Mouse (Mus musculus) CD4-positive, CD25-positive, alpha-beta regulatory T cell, adult 4 months (primary cell): ENCODE results near the gene Pold1. TPM values are rescaled to one million over a fixed set of nuclear protein-coding genes. Genes with fewer than 3 reads are reported as not detected.

Experiments
- ATAC-seq: one replicate; pipeline ENCODE4 v1.8.0; 2017
- polyA plus RNA-seq, 2 experiments: library from polyadenylated mRNA; unstranded; fragments of 100-300 nt; shearing (Covaris generic); gene quantifications; one replicate each; pipeline ENCODE4 v1.2.1; 2017

The Pold1 gene
- polyA plus RNA-seq, 2 experiments from 2014 or later = 18.4 to 45.5 TPM

DNA sequence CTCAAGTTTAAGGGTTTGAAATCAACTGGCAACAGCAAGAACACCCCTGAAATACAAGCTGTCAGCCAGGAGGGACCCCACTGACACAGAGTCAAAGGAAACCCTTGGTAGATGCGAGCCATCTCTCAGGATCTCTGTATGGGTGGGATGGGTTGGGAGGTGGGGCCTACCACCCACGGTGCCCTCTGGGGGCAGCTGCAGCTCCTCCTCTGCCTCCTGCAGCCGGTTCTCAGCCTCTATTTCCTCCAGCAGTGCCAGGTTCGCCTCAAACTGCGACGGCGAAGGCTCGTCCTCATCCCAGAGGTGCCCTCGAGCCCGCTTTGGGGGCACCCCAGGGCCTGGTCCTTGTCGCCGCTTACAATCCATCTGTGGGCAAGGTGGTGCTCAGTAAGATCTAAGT lies 5.6 kb downstream of the Pold1 start:
- ATAC-seq = no peak

GRCm38 (mm10) chr7:44542555-44542954 lies 6.1 kb downstream of the Pold1 start:
- ATAC-seq = no peak

DNA sequence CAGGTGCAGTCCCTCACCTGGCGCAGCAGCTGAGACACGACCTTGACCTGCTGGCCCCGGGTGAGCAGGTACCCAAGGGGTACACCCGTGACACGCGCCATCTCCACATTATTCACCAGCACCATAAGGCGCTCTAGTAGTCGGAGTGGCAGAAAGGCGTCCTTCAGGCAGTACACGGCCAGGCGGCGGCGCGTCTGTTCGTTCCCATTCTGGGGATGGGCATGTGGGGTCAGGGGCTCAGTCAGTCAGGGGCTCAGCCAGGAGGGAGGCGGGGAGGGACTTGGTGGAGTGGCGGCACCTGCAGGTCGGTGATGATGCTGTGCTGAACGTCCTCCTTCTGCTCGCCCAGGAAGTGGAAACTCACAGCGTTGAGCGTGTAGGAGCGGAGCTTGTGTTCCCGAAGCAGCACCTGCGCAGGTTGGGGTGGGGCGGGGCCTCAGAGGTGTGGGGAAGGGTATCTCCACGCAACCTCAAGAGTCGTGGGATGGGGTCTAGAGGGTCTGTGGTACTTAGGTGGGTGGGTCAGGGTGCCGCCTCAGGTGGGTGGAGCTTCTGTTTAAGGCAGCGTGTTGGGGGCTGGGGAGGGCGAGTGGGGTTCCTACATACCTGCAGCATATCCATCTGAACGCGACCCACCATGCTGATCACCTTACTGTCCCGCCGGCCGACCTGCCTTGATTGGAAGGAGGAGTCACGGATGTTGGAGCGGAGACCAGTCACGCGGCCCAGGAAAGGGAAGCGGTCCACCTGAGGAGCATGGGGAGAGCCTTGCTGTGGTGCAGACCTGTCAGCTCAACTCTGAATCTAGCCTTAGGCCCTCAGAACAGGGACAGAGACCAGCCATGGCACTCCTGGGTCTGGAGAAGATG lies 9.7 kb downstream of the Pold1 start:
- no peak for ATAC-seq

DNA sequence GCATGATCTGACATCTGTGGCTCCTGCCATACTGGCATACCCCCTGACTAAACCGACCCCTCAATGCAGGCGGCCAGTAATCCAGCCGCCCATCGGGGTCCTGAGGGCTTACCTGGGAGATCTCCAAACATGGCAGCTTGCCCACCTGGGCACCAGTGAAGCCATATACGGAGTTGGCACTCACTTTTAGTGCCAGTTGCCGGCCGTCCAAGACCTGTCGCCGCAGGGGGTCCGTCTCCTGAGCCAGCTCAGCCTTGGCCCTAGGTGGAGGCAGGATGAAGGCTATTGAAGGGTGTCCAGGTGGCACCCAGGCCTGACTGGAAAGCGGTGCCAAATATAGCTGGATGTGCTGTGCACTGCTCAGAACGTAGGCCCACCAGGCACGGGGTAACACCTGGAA lies 11.2 kb downstream of the Pold1 start:
- no peak for ATAC-seq

GRCm38 (mm10) chr7:44537009-44537408 lies 11.6 kb downstream of the Pold1 start:
- no peak for ATAC-seq

DNA sequence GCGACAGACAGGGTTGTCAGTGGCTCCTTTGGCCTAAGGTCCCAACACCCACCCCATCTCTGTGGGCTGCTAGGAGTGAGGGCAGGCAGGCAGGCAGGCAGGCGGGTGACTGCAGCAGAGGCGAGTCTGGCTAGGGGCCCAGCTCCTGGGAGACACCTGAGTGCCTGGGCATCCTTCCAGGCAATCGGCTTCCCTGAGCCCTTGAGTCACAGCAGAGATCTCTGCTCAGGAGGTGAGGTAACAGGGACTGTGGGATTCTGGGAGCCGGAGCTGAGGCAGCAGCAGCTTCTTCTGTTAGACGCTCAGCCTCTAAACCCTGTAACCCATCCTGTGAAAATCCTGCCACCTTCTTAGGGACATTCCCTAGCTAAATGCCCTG lies 12.1 kb downstream of the Pold1 start:
- ATAC-seq = no peak

DNA sequence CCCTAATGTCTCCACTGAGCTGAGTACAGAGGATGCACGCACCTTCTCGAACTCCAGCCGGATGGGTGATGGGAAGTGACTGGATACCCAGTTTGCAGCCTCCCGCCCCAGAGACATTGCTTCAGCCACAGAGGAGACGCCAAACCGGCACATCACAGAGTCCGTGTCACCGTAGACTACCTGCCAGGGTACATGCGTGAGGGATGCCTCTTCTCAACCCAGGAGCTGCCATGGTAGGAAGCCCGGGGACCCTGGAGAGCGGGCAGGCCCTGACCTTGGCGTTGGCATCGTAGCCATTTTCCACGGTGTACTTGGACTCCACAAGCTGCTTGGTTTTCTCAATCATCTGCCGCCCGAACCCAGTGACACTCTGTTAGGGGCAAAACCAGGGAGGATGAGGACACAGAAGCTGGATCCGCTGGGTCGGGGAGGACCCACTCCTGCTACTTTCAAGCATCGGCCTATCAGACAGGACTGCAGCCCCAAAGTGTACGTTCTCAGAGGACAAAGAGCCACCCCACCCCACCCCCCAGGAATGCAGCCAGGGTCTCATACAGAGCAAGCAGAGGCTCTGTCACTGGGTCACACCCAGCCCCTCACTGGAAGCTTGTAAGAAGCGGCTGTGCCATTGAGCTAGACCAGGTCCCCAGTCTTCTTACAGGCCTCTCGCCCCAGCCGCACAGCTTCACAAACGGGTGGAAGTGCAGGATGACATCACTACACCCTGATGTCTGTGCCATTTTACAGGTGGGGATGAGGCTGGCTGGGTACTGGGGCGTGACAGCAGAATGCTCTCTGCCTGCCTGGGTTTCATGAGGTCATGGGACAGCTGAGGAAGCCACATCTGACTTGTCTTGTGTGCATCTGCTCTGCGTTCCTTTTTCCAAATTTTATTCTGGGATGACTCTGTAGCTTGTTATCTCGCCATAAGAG lies 12.7 kb downstream of the Pold1 start:
- no peak for ATAC-seq

DNA sequence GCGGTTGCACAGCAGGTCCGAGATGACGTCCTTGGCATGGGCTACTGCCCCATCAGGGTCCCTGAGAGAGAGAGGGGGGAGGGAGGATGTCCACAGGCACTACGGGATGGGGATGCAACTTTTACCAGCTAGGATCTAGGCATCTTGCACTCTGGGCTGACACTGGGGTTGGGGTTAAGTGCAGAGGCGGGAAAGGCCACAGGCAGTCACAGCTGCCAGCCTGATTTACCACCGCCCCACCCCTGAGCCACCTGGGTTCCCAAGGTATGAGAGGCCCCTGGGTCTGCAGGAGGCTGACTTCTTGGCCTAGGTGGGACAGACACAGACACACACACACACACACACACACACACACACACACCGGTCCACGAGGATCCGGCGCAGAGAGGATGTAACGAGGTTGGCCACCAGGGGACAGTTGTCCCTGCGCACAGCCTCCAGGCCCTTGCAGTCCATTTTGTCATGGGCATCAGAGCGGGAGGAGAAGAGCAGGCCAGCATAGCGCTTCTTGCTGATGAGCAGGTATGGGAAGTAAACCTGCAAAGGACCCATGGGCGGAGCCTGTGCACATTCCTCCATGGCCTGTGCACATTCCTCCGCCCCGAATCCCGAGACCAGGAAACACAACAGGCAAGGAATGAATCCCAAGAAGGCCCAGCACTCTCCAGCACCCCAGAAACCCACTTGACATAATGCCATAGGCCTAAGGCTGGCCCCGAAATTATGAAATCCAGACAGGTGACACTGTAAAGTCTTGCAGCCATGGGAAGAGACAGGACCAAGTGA lies 13.8 kb downstream of the Pold1 start:
- ATAC-seq = no peak

DNA sequence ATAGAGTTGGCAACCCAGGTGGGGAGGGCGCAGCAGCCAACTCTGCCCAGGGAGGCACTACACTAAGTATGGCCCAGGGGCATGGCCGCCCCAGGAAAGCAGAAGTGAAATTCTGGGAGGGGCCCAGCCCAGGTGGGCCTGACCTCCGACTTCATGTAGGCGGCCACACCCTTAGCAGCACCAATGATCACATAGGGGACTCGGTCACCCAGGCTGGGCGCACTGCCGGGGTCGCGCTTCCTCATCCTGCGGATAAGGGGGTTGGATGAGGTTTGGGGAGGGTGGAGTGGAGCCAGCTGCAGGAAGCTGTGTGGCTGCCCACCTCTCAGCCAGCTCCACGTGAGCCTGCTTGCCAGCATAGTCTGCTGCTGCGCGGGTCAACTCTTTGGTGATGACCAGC lies 14.4 kb downstream of the Pold1 start:
- ATAC-seq = no peak

DNA sequence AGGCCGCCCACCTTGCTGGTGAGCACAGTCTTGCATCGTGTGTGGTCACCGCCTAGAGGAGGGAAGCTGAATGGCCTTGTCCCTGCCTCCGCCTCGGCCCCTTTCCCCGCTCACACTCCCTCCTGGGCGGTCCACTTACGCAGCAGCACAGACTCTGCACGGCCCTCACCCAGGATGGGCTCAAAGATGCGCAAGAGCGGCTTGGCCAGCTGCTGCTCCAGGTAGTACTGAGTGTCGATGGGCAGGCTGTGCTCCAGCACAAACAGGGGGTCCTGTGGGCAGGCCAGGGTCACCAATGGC lies 15.0 kb downstream of the Pold1 start:
- no peak for ATAC-seq

GRCm38 (mm10) chr7:44532918-44533745 lies 15.5 kb downstream of the Pold1 start:
- ATAC-seq = no peak

DNA sequence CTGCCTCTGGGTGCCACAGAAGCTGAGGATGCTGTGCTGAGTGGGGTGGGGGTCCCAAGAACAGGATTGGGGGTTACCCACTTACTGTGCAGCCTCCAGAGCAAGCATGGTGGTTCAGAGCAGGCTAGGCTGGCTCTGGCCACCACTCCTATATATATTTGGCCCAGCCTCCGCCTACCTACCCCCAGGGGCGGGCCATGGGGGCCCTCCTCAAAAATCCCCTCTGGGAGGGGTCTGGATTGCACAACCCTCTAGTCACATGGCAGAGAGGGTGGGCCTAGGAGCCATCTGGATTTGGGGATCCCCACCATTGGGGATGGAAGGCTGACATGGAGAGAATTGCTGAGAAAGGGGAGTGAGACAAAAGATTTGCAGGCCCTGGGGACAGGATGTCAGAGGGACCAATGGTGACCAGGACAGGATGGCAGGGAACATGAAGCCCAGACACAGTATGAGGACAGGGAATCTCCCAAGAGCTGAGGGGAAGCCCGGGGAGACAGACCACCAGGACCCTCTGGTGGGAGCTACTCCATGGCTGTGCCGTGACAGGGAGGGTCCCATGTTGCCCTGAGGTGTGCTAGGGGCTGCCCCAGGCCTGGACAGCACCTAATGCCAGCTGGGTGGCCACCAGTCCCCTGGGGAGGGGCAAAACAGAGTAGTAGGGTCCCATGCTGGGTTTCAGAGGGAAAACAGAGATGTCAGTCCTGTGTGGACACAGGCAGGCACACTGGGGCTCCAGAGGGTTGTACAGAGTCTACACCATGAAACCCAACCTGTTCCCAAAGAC lies 16.5 kb downstream of the Pold1 start, which contains the start of gene Spib:
Gene Spib (minus strand): TSS at position 126 of the 787 bp plus-strand sequence.
- ATAC-seq = no peak

DNA sequence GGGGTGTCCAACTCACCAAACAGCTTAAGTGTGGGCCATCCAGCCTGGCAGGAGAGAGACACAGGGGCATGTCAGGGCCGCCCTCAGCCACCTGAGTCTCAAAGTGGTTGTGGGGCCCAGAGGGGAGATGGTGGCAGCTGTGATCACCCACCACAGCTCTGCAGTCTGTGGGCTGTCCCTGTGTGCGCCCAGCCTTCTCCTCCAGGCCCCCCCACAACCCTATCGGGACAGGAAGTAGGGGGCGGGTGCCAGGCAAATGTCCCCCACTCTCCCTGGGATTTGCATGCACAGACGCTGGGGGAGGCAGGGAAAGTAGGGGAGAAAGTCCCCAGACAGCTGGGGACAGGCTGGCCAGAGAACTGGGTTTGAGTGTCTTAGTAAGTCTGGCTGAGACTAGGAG lies 17.4 kb downstream of the Pold1 start:
- no peak for ATAC-seq

- no peak for ATAC-seq
Observed at GRCm38 (mm10) chr7:44530507-44530906, 18.1 kb downstream of the Pold1 start.

GRCm38 (mm10) chr7:44529518-44529917 lies 19.1 kb downstream of the Pold1 start:
- no peak for ATAC-seq

DNA sequence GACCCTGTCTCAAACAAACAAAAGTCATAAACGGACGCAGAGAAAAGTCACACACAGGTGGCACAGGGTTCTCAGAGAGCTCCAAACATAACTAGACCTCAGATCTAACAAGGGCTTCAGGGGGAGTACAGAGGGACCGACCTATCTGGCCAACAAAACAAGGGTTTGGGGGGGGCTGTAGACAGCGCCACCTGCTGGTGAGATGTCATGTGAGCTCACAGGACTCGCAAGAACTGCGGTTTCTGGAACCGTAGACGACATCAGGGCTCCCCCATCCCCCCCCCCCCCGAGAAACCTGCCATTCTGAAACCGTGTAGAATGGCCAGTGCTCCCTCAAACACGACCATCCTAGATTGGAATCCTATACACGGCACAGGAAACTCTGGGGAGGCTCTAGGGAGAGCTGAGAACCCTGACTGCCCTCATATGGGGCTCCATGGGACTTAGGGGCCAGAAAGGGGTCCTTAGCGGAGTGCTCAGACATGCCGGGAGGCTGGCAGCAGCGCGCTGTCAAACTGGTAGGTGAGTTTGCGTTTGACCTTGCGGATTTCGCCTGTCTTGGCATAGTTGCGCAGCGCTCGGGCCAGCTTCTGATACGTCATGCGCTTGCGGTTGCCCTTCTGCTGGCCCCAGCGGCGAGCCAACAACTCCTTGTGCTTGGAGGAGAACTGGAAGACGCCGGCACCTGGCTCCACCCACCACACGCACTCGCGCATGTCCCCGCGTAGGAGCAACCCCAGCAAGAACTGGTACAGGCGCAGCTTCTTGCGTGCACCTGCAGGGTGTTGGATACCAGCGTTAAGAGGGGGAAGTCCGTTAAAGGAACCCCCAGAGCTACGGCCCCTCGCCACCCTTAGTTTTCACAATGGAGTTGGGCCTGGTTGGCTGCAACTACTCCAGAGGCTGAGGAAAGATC lies 20.9 kb downstream of the Pold1 start:
- peak; percentile 66 for ATAC-seq

- no peak for ATAC-seq
Observed at GRCm38 (mm10) chr7:44526414-44527154, 22.1 kb downstream of the Pold1 start.

DNA sequence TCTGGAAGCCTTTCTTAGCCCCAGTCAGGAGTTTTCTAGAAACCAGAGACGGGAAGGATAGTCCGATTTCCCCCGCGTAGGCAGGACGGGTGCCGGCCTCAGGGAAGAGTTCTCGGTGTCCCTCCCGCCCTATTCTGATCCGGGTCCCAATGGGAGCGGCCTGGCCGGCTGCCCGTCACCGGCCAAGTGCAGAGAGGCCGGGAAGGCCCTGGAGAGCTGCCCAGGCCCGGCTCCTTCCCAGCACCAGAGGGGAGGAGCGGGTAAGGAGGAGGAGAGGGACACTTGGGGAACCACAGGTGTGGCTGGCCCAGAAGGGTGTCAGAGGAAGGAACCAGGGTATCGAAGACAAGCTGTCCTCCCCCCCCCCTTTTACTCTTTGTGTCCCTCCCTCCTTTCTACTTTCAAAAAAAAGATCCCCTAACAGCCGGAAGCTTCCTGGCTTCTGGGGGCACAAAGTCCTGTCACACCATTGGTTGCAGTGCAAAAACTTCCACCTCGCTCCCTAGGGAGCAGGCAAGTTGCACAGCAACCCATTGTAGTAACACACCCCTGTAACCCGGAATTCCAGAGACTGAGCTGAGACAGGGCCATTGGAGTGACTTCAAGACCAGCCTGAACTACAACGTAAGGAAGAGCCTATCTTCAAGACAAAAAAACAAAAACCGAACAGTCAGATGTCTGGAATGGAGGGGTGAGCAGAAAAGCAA lies 23.4 kb downstream of the Pold1 start:
- ATAC-seq = no peak

GRCm38 (mm10) chr7:44524502-44524901 lies 24.1 kb downstream of the Pold1 start, which contains the start of gene Mybpc2:
Mybpc2 (minus strand) TSS chr7:44524656.
- ATAC-seq = no peak
